Mouse (Mus musculus): ENCODE results near the gene Cav3. TPM values are rescaled to one million over a fixed set of nuclear protein-coding genes. Genes with fewer than 3 reads are reported as not detected.

Cav3 gene
- polyA plus RNA-seq, 1 experiment from 2014 or later = not detected

- Histone ChIP-seq H3K4me3 (ENCODE audit: low read depth, low read length) (no peak overlapping the region), H3K27ac (ENCODE audit: low read depth, low read length) (no peak overlapping the region), H3K27me3 (replicated peaks; ENCODE audit: control insufficient read depth, insufficient read depth, low read length) (no peaks in the 10 kb centered on the region), H3K36me3 (ENCODE audit: control insufficient read depth, insufficient read depth, low read length) (no peaks in the 10 kb centered on the region), H3K4me2 (ENCODE audit: low read length) (no peak overlapping the region), H3K9ac (ENCODE audit: low read length) (no peak overlapping the region), H3K9me3 (replicated peaks; ENCODE audit: control insufficient read depth, low read length) (no peaks in the 10 kb centered on the region), H3K4me1 (ENCODE audit: control insufficient read depth, insufficient read depth, low read length) (no peaks in the 10 kb centered on the region)
- no peak for ATAC-seq
- DNase-seq (ENCODE audit: low spot score) = no peak
Observed at GRCm38 (mm10) chr6:112466001-112466400, 6.7 kb downstream of the Cav3 start.

- Histone ChIP-seq H3K9ac (ENCODE audit: low read length) (no peak overlapping the region), H3K36me3 (ENCODE audit: control insufficient read depth, insufficient read depth, low read length) (no peaks in the 10 kb centered on the region), H3K27ac (ENCODE audit: low read depth, low read length) (no peak overlapping the region), H3K9me3 (replicated peaks; ENCODE audit: control insufficient read depth, low read length) (no peaks in the 10 kb centered on the region), H3K27me3 (replicated peaks; ENCODE audit: control insufficient read depth, insufficient read depth, low read length) (no peaks in the 10 kb centered on the region), H3K4me1 (ENCODE audit: control insufficient read depth, insufficient read depth, low read length) (no peaks in the 10 kb centered on the region), H3K4me3 (ENCODE audit: low read depth, low read length) (no peak overlapping the region), H3K4me2 (ENCODE audit: low read length) (no peak overlapping the region)
- 91% methylated on average over 4 of the region's 4 CpGs for WGBS
- DNase-seq (ENCODE audit: low spot score) = no peak
- ATAC-seq = no peak
Observed at GRCm38 (mm10) chr6:112471644-112472043, 12.3 kb downstream of the Cav3 start.

GRCm38 (mm10) chr6:112479861-112480260 is 20.6 kb downstream of the Cav3 start:
- no peak for ATAC-seq
- H3K4me2 ChIP-seq (ENCODE audit: low read length) = no peak overlapping the region
- H3K36me3 ChIP-seq (ENCODE audit: control insufficient read depth, insufficient read depth, low read length) = no peaks in the 10 kb centered on the region
- WGBS = 58% methylated on average over 13 of the region's 13 CpGs
- H3K4me1 ChIP-seq (ENCODE audit: control insufficient read depth, insufficient read depth, low read length) = no peaks in the 10 kb centered on the region
- H3K27me3 ChIP-seq (replicated peaks; ENCODE audit: control insufficient read depth, insufficient read depth, low read length) = no peaks in the 10 kb centered on the region
- H3K27ac ChIP-seq (ENCODE audit: low read depth, low read length) = no peak overlapping the region
- no peak for DNase-seq (ENCODE audit: low spot score)
- H3K9ac ChIP-seq (ENCODE audit: low read length) = no peak overlapping the region
- H3K4me3 ChIP-seq (ENCODE audit: low read depth, low read length) = no peak overlapping the region
- H3K9me3 ChIP-seq (replicated peaks; ENCODE audit: control insufficient read depth, low read length) = no peaks in the 10 kb centered on the region

- Histone ChIP-seq H3K9me3 (replicated peaks; ENCODE audit: control insufficient read depth, low read length) (no peaks in the 10 kb centered on the region), H3K36me3 (ENCODE audit: control insufficient read depth, insufficient read depth, low read length) (no peaks in the 10 kb centered on the region), H3K9ac (ENCODE audit: low read length) (no peak overlapping the region), H3K27ac (ENCODE audit: low read depth, low read length) (no peak overlapping the region), H3K4me3 (ENCODE audit: low read depth, low read length) (no peak overlapping the region), H3K4me2 (ENCODE audit: low read length) (no peak overlapping the region), H3K27me3 (replicated peaks; ENCODE audit: control insufficient read depth, insufficient read depth, low read length) (peaks cover 16% of the 10 kb centered on the region), H3K4me1 (ENCODE audit: control insufficient read depth, insufficient read depth, low read length) (peaks cover 6% of the 10 kb centered on the region; the same call in 1 of the 2 replicates)
- DNase-seq (ENCODE audit: low spot score) = peak; percentile 11
- WGBS = 8% methylated on average over 4 of the region's 4 CpGs
- no peak for ATAC-seq
Observed at GRCm38 (mm10) chr6:112484316-112484715, 25.0 kb downstream of the Cav3 start.

- Histone ChIP-seq H3K4me1 (ENCODE audit: control insufficient read depth, insufficient read depth, low read length) (peaks cover 14% of the 10 kb centered on the region), H3K9me3 (replicated peaks; ENCODE audit: control insufficient read depth, low read length) (no peaks in the 10 kb centered on the region), H3K9ac (ENCODE audit: low read length) (no peak overlapping the region), H3K4me2 (ENCODE audit: low read length) (no peak overlapping the region), H3K36me3 (ENCODE audit: control insufficient read depth, insufficient read depth, low read length) (no peaks in the 10 kb centered on the region), H3K27me3 (replicated peaks; ENCODE audit: control insufficient read depth, insufficient read depth, low read length) (peaks cover 29% of the 10 kb centered on the region), H3K4me3 (ENCODE audit: low read depth, low read length) (no peak overlapping the region), H3K27ac (ENCODE audit: low read depth, low read length) (no peak overlapping the region)
- no peak for DNase-seq (ENCODE audit: low spot score)
- 78% methylated on average over 5 of the region's 5 CpGs for WGBS
- ATAC-seq = no peak
Observed at GRCm38 (mm10) chr6:112487993-112488392, 28.7 kb downstream of the Cav3 start.

- Histone ChIP-seq H3K4me1 (ENCODE audit: control insufficient read depth, insufficient read depth, low read length) (peaks cover 14% of the 10 kb centered on the region), H3K9ac (ENCODE audit: low read length) (peak overlapping the region; percentile 37; the same call in 1 of the 2 replicates), H3K36me3 (ENCODE audit: control insufficient read depth, insufficient read depth, low read length) (no peaks in the 10 kb centered on the region), H3K27me3 (replicated peaks; ENCODE audit: control insufficient read depth, insufficient read depth, low read length) (peaks cover 29% of the 10 kb centered on the region), H3K4me3 (ENCODE audit: low read depth, low read length) (peak overlapping the region; percentile 37), H3K9me3 (replicated peaks; ENCODE audit: control insufficient read depth, low read length) (no peaks in the 10 kb centered on the region), H3K27ac (ENCODE audit: low read depth, low read length) (no peak overlapping the region), H3K4me2 (ENCODE audit: low read length) (peak overlapping the region; percentile 61)
- DNase-seq (ENCODE audit: low spot score) (no peak), ATAC-seq (0 out of 2 replicates have a peak, but pooled peaks have one; percentile 1)
- WGBS = 43% methylated on average over 24 of the region's 24 CpGs
Observed at GRCm38 (mm10) chr6:112488821-112489180, 29.5 kb downstream of the Cav3 start.

GRCm38 (mm10) chr6:112489181-112489909 is 30.0 kb downstream of the Cav3 start:
- Histone ChIP-seq H3K4me1 (ENCODE audit: control insufficient read depth, insufficient read depth, low read length) (peaks cover 14% of the 10 kb centered on the region), H3K27me3 (replicated peaks; ENCODE audit: control insufficient read depth, insufficient read depth, low read length) (peaks cover 29% of the 10 kb centered on the region), H3K9ac (ENCODE audit: low read length) (peak overlapping the region; percentile 37; the same call in 1 of the 2 replicates), H3K4me3 (ENCODE audit: low read depth, low read length) (peak overlapping the region; percentile 37), H3K9me3 (replicated peaks; ENCODE audit: control insufficient read depth, low read length) (no peaks in the 10 kb centered on the region), H3K27ac (ENCODE audit: low read depth, low read length) (no peak overlapping the region), H3K4me2 (ENCODE audit: low read length) (peak overlapping the region; percentile 61), H3K36me3 (ENCODE audit: control insufficient read depth, insufficient read depth, low read length) (no peaks in the 10 kb centered on the region)
- ATAC-seq = peak; percentile 22; the same call in 1 of the 2 replicates
- DNase-seq (ENCODE audit: low spot score) = peak; percentile 40
- WGBS = 8% methylated on average over 72 of the region's 72 CpGs

- peak within 1 kb of the TSS; percentile 50 for H3K9ac ChIP-seq (ENCODE audit: low read length)
- H3K4me3 ChIP-seq (ENCODE audit: low read depth, low read length) = peak within 1 kb of the TSS; percentile 37
- H3K27ac ChIP-seq (ENCODE audit: low read depth, low read length) = no peak within 1 kb of the TSS
- 8% methylated on average over 24 of the region's 24 CpGs for WGBS
- ATAC-seq = peak; percentile 19
- H3K4me2 ChIP-seq (ENCODE audit: low read length) = peak within 1 kb of the TSS; percentile 61
- peaks cover 14% of the 10 kb centered on the region for H3K4me1 ChIP-seq (ENCODE audit: control insufficient read depth, insufficient read depth, low read length)
- H3K27me3 ChIP-seq (replicated peaks; ENCODE audit: control insufficient read depth, insufficient read depth, low read length) = peaks cover 29% of the 10 kb centered on the region
- DNase-seq (ENCODE audit: low spot score) = peak; percentile 13
- H3K9me3 ChIP-seq (replicated peaks; ENCODE audit: control insufficient read depth, low read length) = no peaks in the 10 kb centered on the region
- H3K36me3 ChIP-seq (ENCODE audit: control insufficient read depth, insufficient read depth, low read length) = no peaks in the 10 kb centered on the region
Observed at GRCm38 (mm10) chr6:112489910-112490559, 30.7 kb downstream of the Cav3 start, which contains the start of gene Oxtr. Gene Oxtr, minus strand, starts transcription at chr6:112489943.
